Mouse (Mus musculus): ENCODE results near the gene Rlbp1.
A peak's percentile ranks its signal among the peaks of the same experiment; 100 is the strongest.

The Rlbp1 gene

GRCm38 (mm10) chr7:79386422-79387133 is at the start of gene Rlbp1:
Gene Rlbp1 (minus strand): TSS chr7:79387048.
- no peak for DNase-seq

- no peak for DNase-seq
Measured at GRCm38 (mm10) chr7:79428243-79428642, 41.4 kb upstream of the Rlbp1 start.

- no peak for DNase-seq
Measured at GRCm38 (mm10) chr7:79425804-79426203, 39.0 kb upstream of the Rlbp1 start.

GRCm38 (mm10) chr7:79422876-79423275 is 36.0 kb upstream of the Rlbp1 start:
- DNase-seq = no peak

- DNase-seq = no peak
Measured at GRCm38 (mm10) chr7:79419950-79420349, 33.1 kb upstream of the Rlbp1 start.

- DNase-seq = no peak
Measured at GRCm38 (mm10) chr7:79414449-79415375, 27.9 kb upstream of the Rlbp1 start.

GRCm38 (mm10) chr7:79400296-79400695 is 13.4 kb upstream of the Rlbp1 start:
- no peak for DNase-seq

- no peak for DNase-seq
Measured at GRCm38 (mm10) chr7:79398971-79399370, 12.1 kb upstream of the Rlbp1 start.

- DNase-seq = no peak
Measured at GRCm38 (mm10) chr7:79398426-79398825, 11.6 kb upstream of the Rlbp1 start.

- DNase-seq = no peak
Measured at GRCm38 (mm10) chr7:79397446-79397963, 10.7 kb upstream of the Rlbp1 start.

GRCm38 (mm10) chr7:79395186-79395585 is 8.3 kb upstream of the Rlbp1 start:
- DNase-seq = no peak

GRCm38 (mm10) chr7:79394666-79395065 is 7.8 kb upstream of the Rlbp1 start:
- no peak for DNase-seq

- no peak for DNase-seq
Measured at GRCm38 (mm10) chr7:79393924-79394323, 7.1 kb upstream of the Rlbp1 start.

- DNase-seq = no peak
Measured at GRCm38 (mm10) chr7:79392860-79393513, 6.1 kb upstream of the Rlbp1 start.

GRCm38 (mm10) chr7:79391883-79392649 is 5.2 kb upstream of the Rlbp1 start, which contains the start of gene Fanci:
Gene Fanci (plus strand): TSS chr7:79391929.
- peak; percentile 99 for DNase-seq

GRCm38 (mm10) chr7:79391471-79391870 is 4.6 kb upstream of the Rlbp1 start:
- DNase-seq = no peak

- no peak for DNase-seq
Measured at GRCm38 (mm10) chr7:79390141-79390708, 3.4 kb upstream of the Rlbp1 start.

- DNase-seq = no peak
Measured at GRCm38 (mm10) chr7:79388671-79389206, 1.9 kb upstream of the Rlbp1 start.

- no peak for DNase-seq
Measured at GRCm38 (mm10) chr7:79387991-79388390, 1.1 kb upstream of the Rlbp1 start.

- DNase-seq = no peak
Measured at GRCm38 (mm10) chr7:79387140-79387539, 292 bp upstream of the Rlbp1 start.

- no peak for DNase-seq
Measured at GRCm38 (mm10) chr7:79376516-79377275, 10.2 kb downstream of the Rlbp1 start.

All from heart, adult 11 months (tissue).